Mouse (Mus musculus): ENCODE measurements at regions not wholly inside any gene's neighbourhood (a gene's known extent, or its start where the extent isn't known, plus 50 kb on each side); places are given as distances from the start of the nearest gene placed in this dataset.

GRCm38 (mm10) chr3:21633600-21634221, 442.7 kb upstream of the Tbl1xr1 start:
- Histone ChIP-seq H3K4me2 (ENCODE audit: insufficient read depth, low read depth, poor library complexity, severe bottlenecking) (no peak overlapping the region), H3K9me3 (replicated peaks; ENCODE audit: low read length) (no peaks in the 10 kb centered on the region), H3K27ac (ENCODE audit: insufficient read depth, low read depth) (no peak overlapping the region), H3K4me1 (ENCODE audit: control insufficient read depth in 1 of 2, insufficient read depth in 2 of 2) (peaks cover 0 to 13% of the 10 kb centered on the region in 2 experiments; a peak in 3 of 4 replicates), H3K27me3 (replicated peaks) (no peaks in the 10 kb centered on the region), H3K36me3 (replicated peaks in 1 of 2; ENCODE audit: control insufficient read depth in 1 of 2, insufficient read depth in 1 of 2, low read length in 1 of 2) (no peaks in the 10 kb centered on the region), H3K4me3 (replicated peaks in 1 of 3; ENCODE audit: low read depth in 2 of 3, low read length in 2 of 3, poor library complexity in 1 of 3) (no peak overlapping the region), H3K9ac (ENCODE audit: insufficient read depth, low read depth) (no peak overlapping the region), H3K79me2 (replicated peaks; ENCODE audit: control insufficient read depth, extremely low read depth, insufficient read depth, poor library complexity, severe bottlenecking) (no peaks in the 10 kb centered on the region)
- dilution Hi-C loops (cut with MboI; ENCODE audit: extremely low pct_ligation_motif_present, extremely low pct_unique_long_range_greater_than_20kb, low sequenced_read_pairs): no loop called here
- peak; percentile 69 for DNase-seq (ENCODE audit: extremely low read depth)
- no peak for TF ChIP-seq GABPA (IDR thresholded peaks at IDR 0.05; ENCODE audit: insufficient replicate concordance, low read depth, low read length)
- no peak for TF ChIP-seq NRF1 (IDR thresholded peaks at IDR 0.05; ENCODE audit: low read depth, low read length)
- peak; percentile 11 for TF ChIP-seq RAD21 (IDR thresholded peaks at IDR 0.05; ENCODE audit: low read depth, low read length)
- TF ChIP-seq ELF1 (IDR thresholded peaks at IDR 0.05; ENCODE audit: low read depth, low read length): no peak
- TF ChIP-seq SMC3 (IDR thresholded peaks at IDR 0.05; ENCODE audit: low read depth, low read length): 0 out of 2 replicates have a peak, but pooled peaks have one; percentile 18
- TF ChIP-seq MAZ (IDR thresholded peaks at IDR 0.05; ENCODE audit: low read depth, low read length): no peak
- TF ChIP-seq CHD1 (IDR thresholded peaks at IDR 0.05; ENCODE audit: low read depth, low read length): no peak
- no peak for TF ChIP-seq USF2 (conservative IDR thresholded peaks at IDR 0.05; ENCODE audit: low read depth, low read length)
- peak; percentile 52 for TF ChIP-seq EP300 (IDR thresholded peaks at IDR 0.05; ENCODE audit: low read length)
- TF ChIP-seq CTCF (conservative IDR thresholded peaks at IDR 0.05 in 1 of 2, IDR thresholded peaks at IDR 0.05 in 1 of 2; ENCODE audit: low read depth in 2 of 2, low read length in 2 of 2): no peak
- TF ChIP-seq CHD2 (IDR thresholded peaks at IDR 0.05; ENCODE audit: low read length): peak; percentile 56
- no peak for TF ChIP-seq ZKSCAN1 (IDR thresholded peaks at IDR 0.05; ENCODE audit: borderline replicate concordance, low read depth, low read length)
- TF ChIP-seq E2F4 (IDR thresholded peaks at IDR 0.05; ENCODE audit: insufficient replicate concordance, low read depth, low read length): no peak
- no peak for TF ChIP-seq JUN (IDR thresholded peaks at IDR 0.05; ENCODE audit: insufficient read depth, low read depth, low read length)
- no peak for TF ChIP-seq POLR2A (IDR thresholded peaks at IDR 0.05; ENCODE audit: low read depth, low read length)
- TF ChIP-seq ETS1 (conservative IDR thresholded peaks at IDR 0.05; ENCODE audit: low read depth, low read length): 0 out of 2 replicates have a peak, but pooled peaks have one; percentile 23
- TF ChIP-seq MXI1 (IDR thresholded peaks at IDR 0.05; ENCODE audit: low read depth, low read length): no peak
- no peak for TF ChIP-seq MYC (IDR thresholded peaks at IDR 0.05; ENCODE audit: low read depth, low read length)
- in situ Hi-C loops (cut with MboI; ENCODE audit: low pct_ligation_motif_present, low pct_unique_long_range_greater_than_20kb, low sequenced_read_pairs): no loop called here

- TF ChIP-seq ELF1 (IDR thresholded peaks at IDR 0.05; ENCODE audit: low read depth, low read length): no peak
- TF ChIP-seq PAX5 (IDR thresholded peaks at IDR 0.05; ENCODE audit: low read length): no peak
- TF ChIP-seq KAT2A (IDR thresholded peaks at IDR 0.05; ENCODE audit: insufficient replicate concordance, low read length): no peak
- no peak for TF ChIP-seq RAD21 (IDR thresholded peaks at IDR 0.05; ENCODE audit: low read depth, low read length)
- in situ Hi-C loops (cut with MboI; ENCODE audit: low pct_ligation_motif_present, low pct_unique_long_range_greater_than_20kb, low sequenced_read_pairs) (no loop called here), dilution Hi-C loops (cut with MboI; ENCODE audit: extremely low pct_ligation_motif_present, extremely low pct_unique_long_range_greater_than_20kb, low sequenced_read_pairs) (no loop called here)
- Histone ChIP-seq H3K9ac (ENCODE audit: insufficient read depth, low read depth) (no peak overlapping the region), H3K27me3 (replicated peaks) (no peaks in the 10 kb centered on the region), H3K4me3 (replicated peaks in 1 of 3; ENCODE audit: low read depth in 2 of 3, low read length in 2 of 3, poor library complexity in 1 of 3) (no peak overlapping the region), H3K9me3 (replicated peaks; ENCODE audit: low read length) (no peaks in the 10 kb centered on the region), H3K4me1 (ENCODE audit: control insufficient read depth in 1 of 2, insufficient read depth in 2 of 2) (peaks cover 0 to 19% of the 10 kb centered on the region in 2 experiments; a peak in 3 of 4 replicates), H3K27ac (ENCODE audit: insufficient read depth, low read depth) (no peak overlapping the region), H3K4me2 (ENCODE audit: insufficient read depth, low read depth, poor library complexity, severe bottlenecking) (no peak overlapping the region), H3K36me3 (replicated peaks in 1 of 2; ENCODE audit: control insufficient read depth in 1 of 2, insufficient read depth in 1 of 2, low read length in 1 of 2) (no peaks in the 10 kb centered on the region), H3K79me2 (replicated peaks; ENCODE audit: control insufficient read depth, extremely low read depth, insufficient read depth, poor library complexity, severe bottlenecking) (no peaks in the 10 kb centered on the region)
- DNase-seq (ENCODE audit: extremely low read depth): no peak
These were observed 441.7 kb upstream of the Tbl1xr1 start for GRCm38 (mm10) chr3:21634675-21635204.

Measured in CH12.LX (cell line).